Mouse (Mus musculus): ENCODE results near the gene Hist1h2ae. TPM values are rescaled to one million over a fixed set of nuclear protein-coding genes. Genes with fewer than 3 reads are reported as not detected.

Gene Hist1h2ae
- polyA plus RNA-seq, 1 experiment, result 18.0 TPM

- DNase-seq (ENCODE audit: low read depth), result peak; percentile 99
- TF ChIP-seq POLR2A (IDR thresholded peaks at IDR 0.05; ENCODE audit: borderline replicate concordance, extremely low read depth, insufficient read depth, insufficient read length, poor library complexity, severe bottlenecking) (peak; percentile 76; the same call in 1 of the 2 replicates), CTCF (IDR thresholded peaks at IDR 0.05; ENCODE audit: borderline replicate concordance, extremely low read depth, insufficient read depth, insufficient read length) (no peak)
Measured at GRCm38 (mm10) chr13:23530901-23531875, 39.8 kb downstream of the Hist1h2ae start, which contains the start of gene Hist1h4h. Gene Hist1h4h (plus strand): TSS chr13:23531050.

DNA sequence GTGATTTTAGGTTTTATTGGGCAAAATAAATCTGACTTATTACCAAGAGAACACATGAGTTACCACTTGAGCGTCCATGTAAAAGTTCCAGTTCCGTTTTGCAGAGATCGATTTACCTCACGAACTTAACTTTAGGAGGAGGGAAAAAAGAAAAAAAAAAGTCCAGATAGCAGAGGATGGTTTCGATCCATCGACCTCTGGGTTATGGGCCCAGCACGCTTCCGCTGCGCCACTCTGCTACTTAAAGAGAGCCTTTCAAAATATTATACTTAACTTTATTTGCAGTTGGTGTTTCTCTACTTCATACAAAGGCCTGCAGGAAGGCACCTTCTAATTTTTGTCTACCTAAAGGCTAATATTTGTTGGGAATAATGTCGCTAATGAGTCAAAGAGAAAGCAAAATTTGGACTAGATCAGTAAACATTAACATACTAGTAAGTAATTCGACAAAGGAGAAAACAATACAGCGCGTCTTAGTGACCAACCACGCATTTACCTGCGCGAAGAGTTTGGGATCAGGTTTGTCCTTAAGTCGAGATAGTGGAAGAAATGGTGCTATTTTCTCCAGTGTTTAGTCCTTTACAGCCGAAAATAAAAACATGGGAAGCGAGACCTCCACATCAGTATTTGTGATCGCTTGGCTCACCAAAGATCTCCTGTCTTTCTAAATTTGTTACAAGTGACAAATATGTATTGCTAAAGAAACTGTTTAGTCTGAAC, 40.7 kb downstream of the Hist1h2ae start:
- no peak for TF ChIP-seq CTCF (IDR thresholded peaks at IDR 0.05; ENCODE audit: borderline replicate concordance, extremely low read depth, insufficient read depth, insufficient read length)
- no peak for TF ChIP-seq POLR2A (IDR thresholded peaks at IDR 0.05; ENCODE audit: borderline replicate concordance, extremely low read depth, insufficient read depth, insufficient read length, poor library complexity, severe bottlenecking)
- peak; percentile 78 for DNase-seq (ENCODE audit: low read depth)

DNA sequence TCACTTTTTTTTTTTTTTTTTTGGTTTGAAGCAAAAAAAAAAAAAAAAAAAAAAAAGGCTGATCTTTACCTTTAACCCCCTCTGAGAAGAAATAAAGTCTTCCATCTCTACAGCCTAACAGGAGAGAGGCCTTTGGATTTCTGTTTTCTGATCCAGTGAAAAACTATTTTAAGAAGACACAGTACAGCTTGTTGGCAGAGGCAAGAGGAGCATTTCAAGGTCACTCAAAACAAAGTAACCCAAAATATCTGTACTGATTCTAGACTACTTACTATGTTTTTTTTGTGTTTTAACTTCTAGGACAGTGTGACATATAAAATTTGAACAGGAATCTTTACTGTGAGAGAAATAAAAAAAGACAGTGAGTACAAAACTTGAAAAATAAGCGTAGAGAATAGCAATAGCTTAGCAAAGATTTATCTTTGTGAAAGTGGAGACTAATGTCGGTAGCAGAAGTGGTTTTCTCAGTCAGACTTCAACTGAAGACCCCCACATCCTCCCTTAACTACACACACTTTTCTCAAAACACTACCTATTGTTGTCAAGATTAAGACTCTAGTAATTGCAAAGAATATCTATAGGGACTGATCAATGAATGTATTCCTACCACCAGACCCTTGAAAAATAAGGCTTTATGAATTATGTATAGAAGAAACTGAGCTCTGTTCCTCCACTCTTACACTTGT, 41.4 kb downstream of the Hist1h2ae start:
- no peak for DNase-seq (ENCODE audit: low read depth)
- TF ChIP-seq POLR2A (IDR thresholded peaks at IDR 0.05; ENCODE audit: borderline replicate concordance, extremely low read depth, insufficient read depth, insufficient read length, poor library complexity, severe bottlenecking) (no peak), CTCF (IDR thresholded peaks at IDR 0.05; ENCODE audit: borderline replicate concordance, extremely low read depth, insufficient read depth, insufficient read length) (no peak)

GRCm38 (mm10) chr13:23529005-23529404, 42.0 kb downstream of the Hist1h2ae start:
- DNase-seq (ENCODE audit: low read depth), result peak; percentile 15
- TF ChIP-seq POLR2A (IDR thresholded peaks at IDR 0.05; ENCODE audit: borderline replicate concordance, extremely low read depth, insufficient read depth, insufficient read length, poor library complexity, severe bottlenecking), result no peak
- TF ChIP-seq CTCF (IDR thresholded peaks at IDR 0.05; ENCODE audit: borderline replicate concordance, extremely low read depth, insufficient read depth, insufficient read length), result no peak

GRCm38 (mm10) chr13:23526312-23526711, 44.7 kb downstream of the Hist1h2ae start:
- DNase-seq (ENCODE audit: low read depth), result peak; percentile 96
- TF ChIP-seq CTCF (IDR thresholded peaks at IDR 0.05; ENCODE audit: borderline replicate concordance, extremely low read depth, insufficient read depth, insufficient read length) (no peak), POLR2A (IDR thresholded peaks at IDR 0.05; ENCODE audit: borderline replicate concordance, extremely low read depth, insufficient read depth, insufficient read length, poor library complexity, severe bottlenecking) (no peak)

DNA sequence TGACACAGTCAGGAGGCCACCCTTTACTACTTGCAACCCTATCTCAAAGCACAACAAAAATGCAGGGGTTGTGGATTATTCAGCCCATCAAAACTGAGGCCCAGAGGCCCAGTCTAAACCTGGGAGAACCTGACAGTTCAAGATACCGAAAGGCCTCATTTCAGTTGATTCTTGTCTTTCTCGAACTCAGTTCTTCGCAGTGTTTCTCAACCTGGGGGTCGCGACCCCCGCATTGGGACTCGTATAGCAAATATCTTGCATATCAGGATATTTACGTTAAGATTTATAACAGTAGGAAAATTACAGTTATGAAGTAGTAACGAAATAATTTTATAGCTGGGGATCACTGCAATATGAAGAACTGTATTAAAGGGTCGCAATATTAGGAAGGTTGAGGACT, 45.1 kb downstream of the Hist1h2ae start:
- TF ChIP-seq POLR2A (IDR thresholded peaks at IDR 0.05; ENCODE audit: borderline replicate concordance, extremely low read depth, insufficient read depth, insufficient read length, poor library complexity, severe bottlenecking) (no peak), CTCF (IDR thresholded peaks at IDR 0.05; ENCODE audit: borderline replicate concordance, extremely low read depth, insufficient read depth, insufficient read length) (no peak)
- DNase-seq (ENCODE audit: low read depth), result no peak

DNA sequence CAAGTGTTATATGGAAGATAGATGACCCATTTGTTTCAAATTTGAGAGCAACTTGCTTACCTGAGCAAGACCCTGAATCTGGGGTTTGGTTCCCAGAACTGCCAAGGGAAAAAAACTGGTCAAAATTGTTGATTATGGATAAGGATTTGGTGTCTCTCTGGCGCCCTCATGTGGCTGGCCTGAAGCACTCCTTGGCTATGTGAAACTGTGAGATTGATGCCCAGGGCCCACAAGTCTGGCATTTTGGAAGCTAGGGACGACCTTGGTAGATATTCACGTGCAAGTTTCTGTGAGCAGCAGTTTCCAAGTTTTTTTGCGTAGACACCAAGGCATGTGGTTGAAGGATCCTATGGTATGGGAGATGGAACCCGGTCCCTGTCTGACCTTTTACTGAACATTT, 46.4 kb downstream of the Hist1h2ae start:
- DNase-seq (ENCODE audit: low read depth), result peak; percentile 94
- no peak for TF ChIP-seq POLR2A (IDR thresholded peaks at IDR 0.05; ENCODE audit: borderline replicate concordance, extremely low read depth, insufficient read depth, insufficient read length, poor library complexity, severe bottlenecking)
- TF ChIP-seq CTCF (IDR thresholded peaks at IDR 0.05; ENCODE audit: borderline replicate concordance, extremely low read depth, insufficient read depth, insufficient read length), result peak; percentile 84; the same call in 1 of the 2 replicates

- no peak for TF ChIP-seq POLR2A (IDR thresholded peaks at IDR 0.05; ENCODE audit: borderline replicate concordance, extremely low read depth, insufficient read depth, insufficient read length, poor library complexity, severe bottlenecking)
- no peak for TF ChIP-seq CTCF (IDR thresholded peaks at IDR 0.05; ENCODE audit: borderline replicate concordance, extremely low read depth, insufficient read depth, insufficient read length)
Measured at GRCm38 (mm10) chr13:23523976-23524375, 47.0 kb downstream of the Hist1h2ae start.

GRCm38 (mm10) chr13:23521703-23522102, 49.3 kb downstream of the Hist1h2ae start:
- no peak for TF ChIP-seq POLR2A (IDR thresholded peaks at IDR 0.05; ENCODE audit: borderline replicate concordance, extremely low read depth, insufficient read depth, insufficient read length, poor library complexity, severe bottlenecking)
- TF ChIP-seq CTCF (IDR thresholded peaks at IDR 0.05; ENCODE audit: borderline replicate concordance, extremely low read depth, insufficient read depth, insufficient read length), result no peak
- DNase-seq (ENCODE audit: low read depth), result peak; percentile 73

More at GRCm38 (mm10) chr13:23523976-23524375, 47.0 kb downstream of the Hist1h2ae start:
- no peak for DNase-seq (ENCODE audit: low read depth)

Other genes starting within 250 kb of the Hist1h2ae start
- 21.2 and 22.4 TPM in 2 replicates for gene Zfp322a, start 202.0 kb downstream of the Hist1h2ae start, polyA plus RNA-seq (2012; rRNA removed)
- gene Abt1, start 147.4 kb downstream of the Hist1h2ae start, polyA plus RNA-seq (2012; rRNA removed), result 7.2 and 8.3 TPM in 2 replicates
- 0.05 and 0.12 TPM in 2 replicates for gene Btn1a1, start 105.3 kb downstream of the Hist1h2ae start, polyA plus RNA-seq (2012; rRNA removed)
- gene Btn2a2, start 82.4 kb downstream of the Hist1h2ae start, polyA plus RNA-seq (2012; rRNA removed), result 0.03 and 0.11 TPM in 2 replicates
- gene Hist1h4h, start 40.2 kb downstream of the Hist1h2ae start, polyA plus RNA-seq (2012; rRNA removed), result 23.3 and 31.7 TPM in 2 replicates
- gene Hist1h2af, start 37.3 kb downstream of the Hist1h2ae start, polyA plus RNA-seq (2012; rRNA removed), result 474 and 536 TPM in 2 replicates
- gene Hist1h3g, start 35.8 kb downstream of the Hist1h2ae start, polyA plus RNA-seq (2012; rRNA removed), result 25.5 and 42.1 TPM in 2 replicates
- gene Hist1h2bh, start 27.8 kb downstream of the Hist1h2ae start, polyA plus RNA-seq (2012; rRNA removed), result 4.4 and 4.7 TPM in 2 replicates
- gene Hist1h3f, start 27.2 kb downstream of the Hist1h2ae start, polyA plus RNA-seq (2012; rRNA removed), result 4.5 and 5.5 TPM in 2 replicates
- 17.2 and 25.6 TPM in 2 replicates for gene Hist1h4f, start 19.6 kb downstream of the Hist1h2ae start, polyA plus RNA-seq (2012; rRNA removed)
- gene Hist1h1d, start 18.0 kb downstream of the Hist1h2ae start, polyA plus RNA-seq (2012; rRNA removed), result 0.39 and 0.51 TPM in 2 replicates
- gene Hist1h3e, start 8.9 kb downstream of the Hist1h2ae start, polyA plus RNA-seq (2012; rRNA removed), result 34.2 and 40.6 TPM in 2 replicates
- 44.4 and 68.0 TPM in 2 replicates for gene Hist1h2bg, start 176 bp upstream of the Hist1h2ae start, polyA plus RNA-seq (2012; rRNA removed)
- gene Hist1h2bf, start 3.0 kb upstream of the Hist1h2ae start, polyA plus RNA-seq (2012; rRNA removed), result 15.0 and 21.6 TPM in 2 replicates
- gene Hist1h2ad, start 3.2 kb upstream of the Hist1h2ae start, polyA plus RNA-seq (2012; rRNA removed), result 7.2 and 13.6 TPM in 2 replicates
- gene Hist1h3d, start 4.5 kb upstream of the Hist1h2ae start, polyA plus RNA-seq (2012; rRNA removed), result 21.8 and 24.7 TPM in 2 replicates
- gene Hist1h4d, start 10.4 kb upstream of the Hist1h2ae start, polyA plus RNA-seq (2012; rRNA removed), result 6.5 and 18.7 TPM in 2 replicates
- 3.5 TPM in 2 replicates for gene Hist1h2be, start 49.9 kb upstream of the Hist1h2ae start, polyA plus RNA-seq (2012; rRNA removed)
- 5.8 and 7.8 TPM in 2 replicates for gene Hist1h1e, start 51.3 kb upstream of the Hist1h2ae start, polyA plus RNA-seq (2012; rRNA removed)
- gene Hist1h2ac, start 112.7 kb upstream of the Hist1h2ae start, polyA plus RNA-seq (2012; rRNA removed), result 1.7 and 1.8 TPM in 2 replicates
- gene Hist1h2bc, start 113.0 kb upstream of the Hist1h2ae start, polyA plus RNA-seq (2012; rRNA removed), result 32.0 and 48.5 TPM in 2 replicates
- 0.08 TPM in 1 of 2 replicates, not detected in the other for gene Hist1h1t, start 124.6 kb upstream of the Hist1h2ae start, polyA plus RNA-seq (2012; rRNA removed)
- 4.6 and 11.6 TPM in 2 replicates for gene Hist1h4c, start 127.2 kb upstream of the Hist1h2ae start, polyA plus RNA-seq (2012; rRNA removed)
- 1.7 and 2.3 TPM in 2 replicates for gene Hfe, start 139.6 kb upstream of the Hist1h2ae start, polyA plus RNA-seq (2012; rRNA removed)
- gene Hist1h1c, start 167.6 kb upstream of the Hist1h2ae start, polyA plus RNA-seq (2012; rRNA removed), result 12.1 and 16.0 TPM in 2 replicates
- 30.4 and 54.0 TPM in 2 replicates for gene Hist1h3c, start 174.4 kb upstream of the Hist1h2ae start, polyA plus RNA-seq (2012; rRNA removed)
- 11.1 and 17.5 TPM in 2 replicates for gene Hist1h2bb, start 175.5 kb upstream of the Hist1h2ae start, polyA plus RNA-seq (2012; rRNA removed)
- 34.0 and 49.9 TPM in 2 replicates for gene Hist1h2ab, start 179.9 kb upstream of the Hist1h2ae start, polyA plus RNA-seq (2012; rRNA removed)
- 49.2 and 55.6 TPM in 2 replicates for gene Hist1h3b, start 181.0 kb upstream of the Hist1h2ae start, polyA plus RNA-seq (2012; rRNA removed)
- gene Hist1h4b, start 185.8 kb upstream of the Hist1h2ae start, polyA plus RNA-seq (2012; rRNA removed), result 17.9 and 20.4 TPM in 2 replicates
- 11.6 and 33.9 TPM in 2 replicates for gene Hist1h4a, start 190.0 kb upstream of the Hist1h2ae start, polyA plus RNA-seq (2012; rRNA removed)
- gene Hist1h3a, start 191.2 kb upstream of the Hist1h2ae start, polyA plus RNA-seq (2012; rRNA removed), result 22.8 and 41.9 TPM in 2 replicates
- 3.8 and 4.0 TPM in 2 replicates for gene Hist1h1a, start 192.4 kb upstream of the Hist1h2ae start, polyA plus RNA-seq (2012; rRNA removed)
- not detected in 2 replicates for gene Trim38, start 198.7 kb upstream of the Hist1h2ae start, polyA plus RNA-seq (2012; rRNA removed)
- not detected in 2 replicates for gene Slc17a2, start 235.8 kb upstream of the Hist1h2ae start, polyA plus RNA-seq (2012; rRNA removed)